Mouse (Mus musculus) MEL (cell line): ENCODE results near the gene Tubb1. TPM values are rescaled to one million over a fixed set of nuclear protein-coding genes. Genes with fewer than 3 reads are reported as not detected.

Experiments
- DNase-seq: peaks from one replicate; pipeline ENCODE4 v3.0.0; 2011; ENCODE audit warnings: low read depth, low spot score
- H3K27ac ChIP-seq: 2 replicates; pipeline ENCODE4 v1.5.1; 2012; ENCODE audit warnings: low read depth, mild to moderate bottlenecking, control low read depth, low read length, moderate library complexity; ENCODE audit not compliant: control insufficient read depth
- H3K27me3 ChIP-seq, 2 experiments: fragments of 150-350 bp in 1 of 2; sonication (generic) in 1 of 2; 2 replicates each; pipeline ENCODE4 v1.6.1; 2012; ENCODE audit warnings: low read length in 2 of 2, mild to moderate bottlenecking in 2 of 2, improper control_type of control experiment in 1 of 2, moderate library complexity in 1 of 2; ENCODE audit not compliant: insufficient read depth in 2 of 2, control insufficient read depth in 1 of 2
- H3K36me3 ChIP-seq, 2 experiments: 2 replicates each; pipeline ENCODE4 v1.6.1; 2012 to 2014; ENCODE audit warnings: low read length in 2 of 2, improper control_type of control experiment in 1 of 2, inconsistent platforms in 1 of 2, mild to moderate bottlenecking in 1 of 2; ENCODE audit not compliant: insufficient read depth in 2 of 2, control insufficient read depth in 1 of 2
- H3K4me1 ChIP-seq, 2 experiments: fragments of 150-350 bp in 1 of 2; sonication (generic) in 1 of 2; 2 replicates each; pipeline ENCODE4 v1.6.1; 2012; ENCODE audit warnings: low read length in 2 of 2, improper control_type of control experiment in 1 of 2, mild to moderate bottlenecking in 1 of 2; ENCODE audit not compliant: insufficient read depth in 2 of 2, control insufficient read depth in 1 of 2
- H3K4me3 ChIP-seq, 2 experiments: fragments of 150-350 bp in 1 of 2; sonication (generic) in 1 of 2; 2 replicates each; pipeline ENCODE4 v1.5.1; 2012; ENCODE audit warnings: low read depth in 2 of 2, low read length in 2 of 2, mild to moderate bottlenecking in 2 of 2, moderate library complexity in 2 of 2, control low read depth in 1 of 2, improper control_type of control experiment in 1 of 2; ENCODE audit not compliant: control insufficient read depth in 1 of 2, insufficient read depth in 1 of 2
- H3K79me2 ChIP-seq: 2 replicates; pipeline ENCODE4 v1.6.1; 2012; ENCODE audit warnings: mild to moderate bottlenecking, low read length, moderate library complexity; ENCODE audit not compliant: control insufficient read depth, poor library complexity, insufficient read depth
- H3K9ac ChIP-seq: 2 replicates; pipeline ENCODE4 v1.6.1; 2012; ENCODE audit warnings: low read depth, mild to moderate bottlenecking, control low read depth, low read length, moderate library complexity; ENCODE audit not compliant: control insufficient read depth, poor library complexity, severe bottlenecking
- H3K9me3 ChIP-seq: fragments of 150-350 bp; sonication (generic); replicated peaks from 2 replicates; pipeline ENCODE4 v1.6.1; 2012; ENCODE audit warnings: mild to moderate bottlenecking, low read length, improper control_type of control experiment, moderate library complexity; ENCODE audit not compliant: insufficient read depth
- BHLHE40 ChIP-seq: IDR thresholded peaks from 2 replicates; pipeline ENCODE4 v1.6.1; 2012; ENCODE audit warnings: low read depth, mild to moderate bottlenecking, inconsistent platforms, low read length, improper control_type of control experiment, borderline replicate concordance
- CHD1 ChIP-seq: IDR thresholded peaks from 2 replicates; pipeline ENCODE4 v1.6.1; 2012; ENCODE audit warnings: low read depth, mild to moderate bottlenecking, inconsistent platforms, low read length, improper control_type of control experiment
- CTCF ChIP-seq, 3 experiments: IDR thresholded peaks in 2 of 3; conservative IDR thresholded peaks in 1 of 3; 2 replicates each; pipeline ENCODE4 v1.5.1; 2011 to 2012; ENCODE audit warnings: low read length in 3 of 3, low read depth in 2 of 3, mild to moderate bottlenecking in 2 of 3, improper control_type of control experiment in 1 of 3, inconsistent platforms in 1 of 3, mixed read lengths in 1 of 3, moderate library complexity in 1 of 3; ENCODE audit not compliant: control insufficient read depth in 1 of 3, insufficient read depth in 1 of 3, poor library complexity in 1 of 3, severe bottlenecking in 1 of 3
- EP300 ChIP-seq, 2 experiments: IDR thresholded peaks; 2 replicates each; pipeline ENCODE4 v1.6.1; 2011; ENCODE audit warnings: improper control_type of control experiment in 2 of 2, low read length in 2 of 2, low read depth in 1 of 2, mild to moderate bottlenecking in 1 of 2
- ETS1 ChIP-seq: IDR thresholded peaks from 2 replicates; pipeline ENCODE4 v1.6.1; 2012; ENCODE audit warnings: low read depth, mild to moderate bottlenecking, inconsistent platforms, low read length, improper control_type of control experiment, moderate library complexity
- GABPA ChIP-seq: IDR thresholded peaks from 2 replicates; pipeline ENCODE4 v1.6.1; 2012; ENCODE audit warnings: low read depth, mild to moderate bottlenecking, inconsistent platforms, low read length, improper control_type of control experiment, moderate library complexity
- GATA1 ChIP-seq: IDR thresholded peaks from 2 replicates; pipeline ENCODE4 v1.6.1; 2011; ENCODE audit warnings: low read depth, low read length, improper control_type of control experiment
- JUND ChIP-seq: IDR thresholded peaks from 2 replicates; pipeline ENCODE4 v1.6.1; 2011; ENCODE audit warnings: low read depth, mild to moderate bottlenecking, improper control_type of control experiment, low read length
- MAX ChIP-seq: IDR thresholded peaks from 2 replicates; pipeline ENCODE4 v1.6.1; 2011; ENCODE audit warnings: low read length, improper control_type of control experiment
- MAZ ChIP-seq: IDR thresholded peaks from 2 replicates; pipeline ENCODE4 v1.6.1; 2012; ENCODE audit warnings: low read depth, mild to moderate bottlenecking, inconsistent platforms, low read length, improper control_type of control experiment
- MYC ChIP-seq: IDR thresholded peaks from 2 replicates; pipeline ENCODE4 v1.6.1; 2011; ENCODE audit warnings: low read depth, mild to moderate bottlenecking, low read length, improper control_type of control experiment, moderate library complexity
- NRF1 ChIP-seq: IDR thresholded peaks from 2 replicates; pipeline ENCODE4 v1.6.1; 2014; ENCODE audit warnings: low read depth, mild to moderate bottlenecking, inconsistent platforms, low read length, improper control_type of control experiment, moderate library complexity; ENCODE audit not compliant: poor library complexity, insufficient read depth, severe bottlenecking
- POLR2A ChIP-seq, 2 experiments: IDR thresholded peaks; 2 replicates each; pipeline ENCODE4 v1.6.1; 2011 to 2012; ENCODE audit warnings: low read length in 2 of 2, mild to moderate bottlenecking in 2 of 2, control low read depth in 1 of 2, improper control_type of control experiment in 1 of 2, low read depth in 1 of 2, moderate library complexity in 1 of 2; ENCODE audit not compliant: control insufficient read depth in 1 of 2, insufficient read depth in 1 of 2, poor library complexity in 1 of 2
- POLR2AphosphoS2 ChIP-seq: IDR thresholded peaks from 2 replicates; pipeline ENCODE4 v1.6.1; 2011; ENCODE audit warnings: low read length, improper control_type of control experiment
- SIN3A ChIP-seq: IDR thresholded peaks from 2 replicates; pipeline ENCODE4 v1.6.1; 2012; ENCODE audit warnings: low read length, improper control_type of control experiment, inconsistent platforms
- SMC3 ChIP-seq: IDR thresholded peaks from 2 replicates; pipeline ENCODE4 v1.6.1; 2011; ENCODE audit warnings: low read depth, low read length, improper control_type of control experiment
- TAL1 ChIP-seq: IDR thresholded peaks from 2 replicates; pipeline ENCODE4 v1.6.1; 2012; ENCODE audit warnings: mild to moderate bottlenecking, inconsistent platforms, low read length, moderate library complexity, mixed read lengths
- UBTF ChIP-seq: IDR thresholded peaks from 2 replicates; pipeline ENCODE4 v1.6.1; 2012; ENCODE audit warnings: low read depth, mild to moderate bottlenecking, inconsistent platforms, low read length, improper control_type of control experiment, moderate library complexity, borderline replicate concordance; ENCODE audit not compliant: insufficient read depth
- USF1 ChIP-seq: IDR thresholded peaks from 2 replicates; pipeline ENCODE4 v1.6.1; 2014; ENCODE audit warnings: low read depth, mild to moderate bottlenecking, inconsistent platforms, low read length, improper control_type of control experiment, moderate library complexity
- USF2 ChIP-seq, 2 experiments: IDR thresholded peaks; 2 replicates each; pipeline ENCODE4 v1.6.1; 2011 to 2012; ENCODE audit warnings: improper control_type of control experiment in 2 of 2, low read length in 2 of 2, borderline replicate concordance in 1 of 2, inconsistent platforms in 1 of 2, low read depth in 1 of 2, mild to moderate bottlenecking in 1 of 2; ENCODE audit not compliant: insufficient read depth in 1 of 2
- ZC3H11A ChIP-seq: IDR thresholded peaks from 2 replicates; pipeline ENCODE4 v1.6.1; 2012; ENCODE audit warnings: low read depth, mild to moderate bottlenecking, inconsistent platforms, low read length, improper control_type of control experiment
- ZMIZ1 ChIP-seq: IDR thresholded peaks from 2 replicates; pipeline ENCODE4 v1.6.1; 2012; ENCODE audit warnings: low read depth, mild to moderate bottlenecking, inconsistent platforms, low read length, improper control_type of control experiment, moderate library complexity
- ZNF384 ChIP-seq: IDR thresholded peaks from 2 replicates; pipeline ENCODE4 v1.6.1; 2012; ENCODE audit warnings: low read depth, mild to moderate bottlenecking, inconsistent platforms, low read length, improper control_type of control experiment
- polyA plus RNA-seq, 2 experiments: library from polyadenylated mRNA; stranded (reverse) in 1 of 2; unstranded in 1 of 2; fragments of >175 nt in 1 of 2; fragments of >200 nt in 1 of 2; gene quantifications; 2 replicates each; pipeline versions ENCODE4 v1.2.1 to v1.2.4; 2012; ENCODE audit warnings: low replicate concordance in 2 of 2, low read depth in 1 of 2; ENCODE audit not compliant: insufficient read length in 2 of 2, insufficient read depth in 1 of 2, missing spikeins in 1 of 2
- total RNA-seq: library from RNA; depleted of rRNA; stranded (reverse); fragments of 300-350 nt; gene quantifications from 2 replicates; pipeline ENCODE4 v1.2.3, GENCODE M21; 2012

The Tubb1 gene
- total and polyA plus RNA-seq, 3 experiments, result 2.6 to 3.1 TPM; not detected in 1

DNA sequence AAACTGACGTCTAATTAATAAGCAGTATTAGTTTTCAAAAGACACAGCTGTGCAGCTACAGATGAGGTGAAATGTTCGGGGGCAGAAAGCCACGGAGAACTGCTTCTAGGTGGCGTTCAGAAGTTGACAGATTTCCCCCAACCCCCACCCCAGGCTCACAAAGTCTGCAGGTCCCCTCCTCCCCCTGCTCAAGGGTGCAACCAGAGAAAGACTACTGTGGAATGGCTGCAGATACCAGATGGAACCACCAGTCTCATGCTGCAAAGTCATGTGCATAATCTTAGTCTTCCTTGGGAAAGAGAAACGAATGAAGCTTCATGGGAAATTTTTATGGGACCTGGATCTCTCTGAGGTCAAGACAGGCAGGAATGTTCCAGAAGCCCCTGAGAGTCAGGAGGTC lies 51.8 kb downstream of the Tubb1 start:
- peak; percentile 36 for DNase-seq
- TF ChIP-seq POLR2AphosphoS2 (no peak), NRF1 (no peak), ZC3H11A (no peak), ZNF384 (no peak), MAZ (no peak), GABPA (no peak), ETS1 (no peak), MAX (no peak), CHD1 (no peak), SMC3 (no peak), TAL1 (no peak), JUND (no peak), USF2 (IDR thresholded peaks at IDR 0.05; ENCODE audit: borderline replicate concordance in 1 of 2, insufficient read depth in 1 of 2, low read depth in 1 of 2, low read length in 2 of 2) (no peak), BHLHE40 (no peak), POLR2A (IDR thresholded peaks at IDR 0.05; ENCODE audit: control insufficient read depth in 1 of 2, insufficient read depth in 1 of 2, low read depth in 1 of 2, low read length in 2 of 2, poor library complexity in 1 of 2) (no peak)
- TF ChIP-seq, all 39 proteins: peak for 0
- Histone ChIP-seq H3K27me3 (no peaks in the 10 kb centered on the region; a peak in 1 of 4 replicates), H3K79me2 (no peaks in the 10 kb centered on the region), H3K4me1 (peaks cover 0 to 8% of the 10 kb centered on the region in 2 experiments; a peak in 1 of 4 replicates), H3K27ac (no peak overlapping the region), H3K9ac (peak overlapping the region; percentile 21; the same call in 1 of the 2 replicates), H3K9me3 (no peaks in the 10 kb centered on the region), H3K4me3 (peak overlapping the region in 1 of 2 experiments; percentile 43; a peak in 2 of 4 replicates), H3K36me3 (0 out of 4 replicates have a peak, but pooled peaks cover 0 to 7% of the 10 kb centered on the region in 2 experiments)

DNA sequence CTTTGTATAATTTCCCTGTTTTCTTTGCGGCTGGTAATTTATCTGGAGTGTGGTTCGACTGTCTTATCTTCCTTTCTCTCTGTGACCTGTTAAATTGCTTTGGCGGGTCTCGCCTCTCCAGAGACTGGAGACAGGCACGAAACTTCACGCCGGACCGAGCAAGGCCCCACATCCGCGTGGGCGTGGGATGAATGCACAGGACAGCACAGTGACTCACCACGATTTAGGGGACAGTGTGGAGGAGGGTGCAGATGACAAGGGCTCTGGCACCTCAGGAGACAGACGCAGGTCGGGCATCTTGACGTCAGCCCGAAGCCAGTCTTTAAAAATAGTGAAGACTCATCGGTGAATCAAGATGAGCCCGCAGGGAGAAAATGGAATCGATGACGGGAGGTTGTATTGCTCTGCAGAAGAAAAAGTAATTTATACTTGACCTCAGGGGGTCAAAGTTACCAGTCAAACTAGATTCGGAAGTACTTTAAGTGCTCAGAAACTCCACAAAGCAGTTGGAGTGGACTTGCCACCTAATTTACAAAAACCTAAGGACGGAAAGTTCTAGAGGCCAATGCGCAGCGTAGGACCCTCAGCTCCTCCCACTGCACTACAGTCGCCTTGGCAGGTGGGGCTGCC lies 52.5 kb downstream of the Tubb1 start:
- 0 out of 4 replicates have a peak, but pooled peaks cover 0 to 7% of the 10 kb centered on the region in 2 experiments for H3K36me3 ChIP-seq
- peak in 1 of 2 experiments; percentile 30; a peak in 2 of 4 replicates for TF ChIP-seq EP300 (IDR thresholded peaks at IDR 0.05; ENCODE audit: low read depth in 1 of 2, low read length in 2 of 2)
- TF ChIP-seq SIN3A, result 0 out of 2 replicates have a peak, but pooled peaks have one; percentile 34
- no peak for TF ChIP-seq CTCF (IDR thresholded peaks at IDR 0.05 in 2 of 3, conservative IDR thresholded peaks at IDR 0.05 in 1 of 3; ENCODE audit: control insufficient read depth in 1 of 3, insufficient read depth in 1 of 3, low read depth in 2 of 3, low read length in 3 of 3, poor library complexity in 1 of 3, severe bottlenecking in 1 of 3)
- no peak for TF ChIP-seq MAZ
- no peak for TF ChIP-seq BHLHE40
- TF ChIP-seq ZMIZ1, result no peak
- no peak for TF ChIP-seq MYC
- TF ChIP-seq GABPA, result no peak
- peak; percentile 48; the same call in 1 of the 2 replicates for TF ChIP-seq GATA1
- no peak for TF ChIP-seq USF1
- TF ChIP-seq POLR2AphosphoS2, result no peak
- no peak for TF ChIP-seq UBTF
- no peaks in the 10 kb centered on the region; a peak in 1 of 4 replicates for H3K27me3 ChIP-seq
- no peaks in the 10 kb centered on the region for H3K9me3 ChIP-seq
- 0 out of 2 replicates have a peak overlapping the region, but pooled peaks have one; percentile 27 for H3K9ac ChIP-seq
- DNase-seq, result peak; percentile 55
- H3K27ac ChIP-seq, result no peak overlapping the region
- peak overlapping the region; percentile 24 to 43; a peak in 3 of 4 replicates for H3K4me3 ChIP-seq
- H3K4me1 ChIP-seq, result peaks cover 0 to 8% of the 10 kb centered on the region in 2 experiments; a peak in 1 of 4 replicates
- no peaks in the 10 kb centered on the region for H3K79me2 ChIP-seq
